Mouse (Mus musculus) liver, embryonic 14.5 days (tissue): ENCODE measurements around the gene Fam13c.

ENCODE experiments used
- CTCF ChIP-seq: IDR thresholded peaks from 2 replicates; pipeline ENCODE4 v1.5.1; 2016; ENCODE audit warnings: antibody characterized with exemption, low read depth, control low read depth
- EP300 ChIP-seq: IDR thresholded peaks from 2 replicates; pipeline ENCODE4 v1.6.1; 2016; ENCODE audit warnings: antibody characterized with exemption, low read depth

GRCm38 (mm10) chr10:70504871-70505270 is 64.6 kb downstream of the Fam13c start:
- TF ChIP-seq CTCF = no peak
- TF ChIP-seq EP300 = no peak
